Mouse (Mus musculus): ENCODE measurements around the gene Setd2.
A peak's percentile ranks its signal among the peaks of the same experiment; 100 is the strongest.

Gene Setd2

DNA sequence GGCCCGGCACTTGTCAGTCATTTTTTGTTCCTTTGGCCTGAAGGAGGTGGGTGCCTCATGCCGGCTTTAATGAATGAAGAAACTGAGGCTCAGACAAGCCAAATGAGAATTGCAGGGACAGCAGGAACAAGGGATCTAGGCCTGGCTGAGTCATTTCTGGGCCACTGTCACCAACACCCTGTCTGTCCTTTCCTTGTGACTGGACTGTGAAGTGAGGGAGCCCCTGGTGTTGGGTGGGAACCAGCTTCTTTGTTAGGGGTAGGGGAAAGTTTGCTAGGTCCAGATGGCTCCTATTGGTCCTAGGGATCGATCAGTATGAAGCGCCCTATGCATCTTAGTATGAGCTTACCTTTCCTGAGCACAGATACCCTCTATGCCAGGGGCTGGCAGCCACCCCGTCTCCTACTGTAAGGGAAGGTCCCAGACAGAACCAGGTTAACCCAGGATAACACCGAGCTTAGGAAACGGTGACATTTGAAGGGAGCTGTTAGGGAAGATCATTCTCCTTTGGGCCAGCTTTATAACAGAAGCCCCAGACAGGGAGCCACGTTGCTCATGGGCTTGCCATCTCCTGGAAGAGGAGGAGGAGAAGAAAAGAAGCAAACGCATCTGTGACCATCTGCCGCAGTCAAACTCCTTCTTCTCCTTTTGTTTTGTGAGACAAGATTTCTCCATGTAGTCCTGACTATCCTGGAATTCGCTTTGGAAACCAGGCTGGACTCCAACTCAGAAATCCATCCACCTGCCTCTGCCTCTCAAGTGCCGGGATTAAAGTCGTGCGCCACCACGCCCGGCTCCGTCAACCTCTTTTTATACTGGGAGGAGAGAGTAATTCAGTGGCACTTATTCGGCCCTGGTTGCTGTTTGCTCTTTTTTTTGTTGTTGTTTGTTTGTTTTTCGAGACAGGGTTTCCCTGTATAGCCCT lies 122.6 kb downstream of the Setd2 start:
- DNase-seq (ENCODE audit: low spot score) = no peak

DNA sequence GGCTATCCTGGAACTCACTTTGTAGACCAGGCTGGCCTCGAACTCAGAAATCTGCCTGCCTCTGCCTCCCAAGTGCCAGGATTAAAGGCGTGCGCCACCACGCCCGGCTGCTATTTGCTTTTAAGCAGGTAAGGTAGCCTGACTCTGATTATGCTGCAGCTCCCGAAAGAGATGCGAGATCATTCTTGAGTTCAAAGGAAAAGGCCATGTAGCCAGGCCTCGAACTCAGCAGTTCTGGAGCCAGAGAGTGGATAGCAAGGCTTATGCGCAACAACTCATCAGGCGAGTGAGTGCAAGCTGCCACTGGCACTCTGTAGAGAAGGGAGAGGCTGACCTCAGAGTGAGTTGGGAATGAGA lies 123.2 kb downstream of the Setd2 start:
- DNase-seq (ENCODE audit: low spot score) = no peak

DNA sequence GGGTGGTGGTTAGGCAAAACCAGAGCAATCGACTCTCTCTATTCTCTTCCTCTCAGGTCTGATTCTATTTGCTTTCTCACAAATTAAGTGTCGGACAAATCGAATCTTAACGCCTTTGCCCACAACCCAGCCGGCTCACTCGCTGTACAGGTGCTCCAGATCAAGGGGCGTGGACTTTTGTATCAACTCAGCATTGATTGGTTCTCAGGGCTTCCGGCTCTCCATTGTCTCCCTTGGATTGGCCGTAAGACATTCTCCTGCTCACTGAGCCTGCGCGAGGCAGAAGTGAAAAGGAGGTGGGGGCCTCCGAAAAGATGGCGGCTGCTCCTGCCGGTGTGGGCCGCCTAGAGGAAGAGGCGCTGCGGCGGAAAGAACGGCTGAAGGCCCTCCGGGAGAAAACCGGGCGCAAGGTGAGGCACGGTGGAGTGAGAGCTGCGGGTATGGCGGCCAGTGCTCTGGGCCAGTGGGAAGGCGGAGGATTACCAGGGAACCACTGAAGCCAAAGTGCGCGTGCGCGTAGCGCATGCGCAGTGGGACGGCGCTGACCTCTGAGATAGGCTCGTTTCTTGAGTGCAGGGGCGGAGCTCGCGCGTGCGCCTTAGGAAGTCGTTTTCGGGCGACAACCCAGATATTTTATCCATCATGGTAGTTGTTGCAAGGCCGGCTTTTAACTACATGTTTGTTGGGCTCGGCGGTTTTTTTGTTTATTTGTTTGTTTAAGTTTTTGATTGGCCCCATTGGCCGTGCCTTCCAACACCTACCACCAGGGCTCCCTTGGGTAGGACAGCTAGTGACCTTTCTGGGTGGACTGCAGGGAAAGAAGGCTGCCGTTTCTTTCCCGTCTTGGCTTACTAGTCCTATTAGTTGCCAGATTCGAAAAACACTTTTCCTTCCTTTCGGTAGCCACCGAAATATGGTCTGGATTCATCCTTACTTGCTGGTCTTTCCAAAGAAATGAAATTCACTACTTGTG lies 124.1 kb downstream of the Setd2 start, which contains the start of gene Ccdc12:
TSS of gene Ccdc12 (plus strand) at position 255 of the 973 bp plus-strand sequence.
- peak; percentile 98 for DNase-seq (ENCODE audit: low spot score)

DNA sequence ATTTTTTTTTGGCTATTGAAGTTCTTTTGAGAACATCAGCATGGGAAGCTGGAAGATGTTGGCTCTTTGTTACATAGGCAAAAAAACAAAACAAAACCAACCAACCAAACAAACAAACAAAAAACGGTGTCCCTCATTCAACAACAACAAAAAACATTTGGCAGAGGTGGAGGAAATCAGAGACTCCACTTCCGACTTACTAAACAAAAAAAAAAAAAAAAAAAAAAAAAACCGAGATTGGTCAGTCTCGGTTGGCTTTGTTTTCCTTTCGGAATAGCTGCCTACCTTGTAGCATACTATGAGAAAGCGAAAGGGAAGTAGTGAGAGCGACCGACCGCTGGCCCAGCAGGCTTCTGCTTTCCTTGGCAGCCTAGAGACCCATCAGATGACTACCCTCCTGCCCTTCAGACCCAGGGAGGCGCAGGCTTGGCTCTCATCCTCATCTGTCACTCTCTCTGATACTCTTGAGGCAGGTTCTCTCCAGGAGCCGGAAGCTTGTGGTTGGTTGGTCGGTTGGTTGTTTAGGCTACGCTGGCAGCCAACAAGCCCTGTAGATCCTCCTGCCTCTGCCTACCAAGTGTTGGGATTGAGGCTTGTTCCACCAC lies 125.2 kb downstream of the Setd2 start:
- no peak for DNase-seq (ENCODE audit: low spot score)

DNA sequence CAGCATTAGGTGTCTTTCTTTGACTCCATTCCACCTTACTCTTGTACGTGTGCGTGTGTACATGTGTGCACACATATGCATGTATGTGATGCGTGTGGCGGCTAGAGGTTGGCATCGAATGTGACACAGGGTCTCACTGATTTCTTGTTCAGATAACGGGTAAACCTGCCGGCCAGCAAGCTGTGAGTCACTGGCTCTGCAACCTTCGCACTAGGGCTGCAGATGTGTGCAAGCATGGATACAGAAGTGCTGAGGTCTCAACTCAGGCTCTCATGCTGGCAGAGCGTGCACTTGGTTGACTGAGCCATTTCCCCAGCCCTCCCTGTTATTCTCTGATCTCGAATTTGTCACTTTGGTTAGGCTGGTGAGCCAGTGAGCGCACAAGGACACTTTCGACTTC lies 127.1 kb downstream of the Setd2 start:
- no peak for DNase-seq (ENCODE audit: low spot score)

DNA sequence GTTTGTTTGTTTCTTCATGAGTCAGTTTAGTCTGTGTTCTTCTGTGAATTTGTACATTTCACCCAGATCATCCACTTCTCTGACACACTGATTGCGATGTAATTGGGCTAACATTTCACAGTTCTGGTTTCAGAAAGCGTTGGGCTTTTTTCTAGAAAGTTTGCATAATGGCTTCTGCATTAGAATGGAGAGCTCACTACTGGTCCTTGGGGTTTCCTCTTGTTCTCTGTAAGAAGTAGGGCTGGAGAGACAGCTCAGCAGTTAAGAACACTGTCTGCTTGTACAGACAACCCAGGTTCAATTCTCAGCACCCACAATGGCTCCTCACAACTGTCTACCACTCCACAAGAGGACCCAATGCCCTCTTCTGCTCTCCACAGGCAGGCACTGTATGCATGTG lies 127.8 kb downstream of the Setd2 start:
- DNase-seq (ENCODE audit: low spot score) = no peak

DNA sequence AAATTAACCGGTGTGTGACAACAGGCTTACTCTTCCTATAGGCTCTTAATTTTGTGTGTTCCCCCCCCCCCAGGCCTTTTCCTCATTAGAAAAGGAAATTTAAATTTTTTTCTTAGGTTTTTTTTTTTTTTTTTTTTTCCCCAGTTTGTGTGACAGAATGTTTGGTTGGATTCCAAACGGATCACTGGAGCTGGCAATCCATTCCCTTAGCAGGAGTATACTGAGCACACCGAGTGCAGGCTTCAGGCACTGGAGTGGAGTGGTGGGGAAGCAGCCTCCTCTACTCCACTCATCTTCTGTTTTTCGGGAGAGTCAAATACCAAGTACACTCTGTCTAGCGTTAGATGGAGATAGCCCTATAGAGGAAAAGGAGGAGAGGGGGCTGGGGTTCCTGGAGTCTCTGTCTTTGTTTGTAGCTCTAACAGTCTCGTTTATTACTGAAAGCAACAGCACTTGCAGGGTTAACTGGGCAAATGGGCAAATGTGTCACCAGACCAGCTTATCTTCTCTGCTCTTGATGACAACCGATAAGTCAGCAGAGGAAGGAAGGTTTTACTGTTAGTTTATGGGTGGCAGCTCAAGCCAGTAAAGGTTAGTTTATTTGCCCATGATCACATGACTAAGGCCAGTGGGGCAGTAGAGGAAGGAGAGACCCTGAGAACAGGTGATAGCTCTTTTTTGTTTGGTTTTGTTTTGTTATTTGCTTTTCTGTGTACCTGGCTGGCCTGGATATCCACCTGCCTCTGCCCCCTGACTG lies 128.6 kb downstream of the Setd2 start:
- DNase-seq (ENCODE audit: low spot score) = no peak

DNA sequence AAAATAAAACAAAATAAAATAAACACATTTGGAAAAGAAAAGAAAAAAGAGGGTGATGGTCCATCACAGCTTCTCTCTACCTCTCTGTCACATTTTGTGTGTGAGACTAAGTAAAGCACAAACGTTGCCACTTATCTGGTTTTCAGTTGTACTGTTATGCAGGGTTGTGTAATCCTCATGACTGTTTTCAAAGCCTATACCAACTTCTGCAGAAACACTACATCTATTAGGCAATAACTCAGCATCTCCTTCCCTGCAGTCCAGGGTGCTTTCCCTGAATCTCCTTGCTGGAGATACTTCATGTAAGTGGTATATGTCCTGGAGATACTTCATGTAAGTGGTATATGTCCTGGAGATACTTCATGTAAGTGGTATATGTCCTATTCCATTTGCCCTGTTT lies 130.4 kb downstream of the Setd2 start:
- no peak for DNase-seq (ENCODE audit: low spot score)

DNA sequence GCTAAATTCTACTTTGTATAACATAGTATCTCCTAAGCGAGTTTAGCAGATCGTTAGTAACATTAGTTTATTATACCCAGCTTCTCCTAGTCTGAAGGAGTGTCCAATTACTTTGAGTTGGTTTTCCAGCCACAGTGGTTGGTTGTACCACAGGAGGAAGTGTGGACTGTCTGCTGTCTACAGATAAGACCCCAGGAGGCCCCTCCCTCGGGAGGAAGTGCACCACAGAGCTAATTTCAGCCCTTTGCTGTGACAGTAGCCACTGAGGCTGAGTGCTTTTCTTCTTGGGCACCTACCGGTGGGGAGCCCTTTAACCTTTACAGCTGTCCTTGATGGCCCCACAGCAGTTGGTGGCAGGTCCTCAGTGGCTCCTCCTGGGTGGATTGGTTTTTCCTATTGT lies 133.5 kb downstream of the Setd2 start:
- DNase-seq (ENCODE audit: low spot score) = peak; percentile 44

DNA sequence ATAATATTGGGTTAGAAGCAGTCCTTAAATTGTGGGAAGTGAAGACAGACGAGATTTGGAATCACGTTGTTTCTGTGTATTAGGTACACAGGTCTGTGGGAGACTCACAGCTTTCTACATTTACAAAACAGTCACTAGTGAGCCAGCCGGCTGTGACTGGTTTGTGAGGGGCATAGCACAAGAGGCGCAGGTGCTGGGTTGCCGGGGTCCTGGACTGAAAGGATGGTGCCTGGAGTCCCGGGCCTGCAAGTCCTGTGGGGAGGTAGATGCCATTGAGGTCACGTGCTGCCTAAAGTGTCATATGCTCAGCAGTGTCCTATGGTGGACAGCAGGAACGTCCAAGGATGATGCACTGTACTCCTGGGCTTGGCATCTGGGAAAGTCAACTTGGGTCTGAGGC lies 134.0 kb downstream of the Setd2 start:
- no peak for DNase-seq (ENCODE audit: low spot score)

DNA sequence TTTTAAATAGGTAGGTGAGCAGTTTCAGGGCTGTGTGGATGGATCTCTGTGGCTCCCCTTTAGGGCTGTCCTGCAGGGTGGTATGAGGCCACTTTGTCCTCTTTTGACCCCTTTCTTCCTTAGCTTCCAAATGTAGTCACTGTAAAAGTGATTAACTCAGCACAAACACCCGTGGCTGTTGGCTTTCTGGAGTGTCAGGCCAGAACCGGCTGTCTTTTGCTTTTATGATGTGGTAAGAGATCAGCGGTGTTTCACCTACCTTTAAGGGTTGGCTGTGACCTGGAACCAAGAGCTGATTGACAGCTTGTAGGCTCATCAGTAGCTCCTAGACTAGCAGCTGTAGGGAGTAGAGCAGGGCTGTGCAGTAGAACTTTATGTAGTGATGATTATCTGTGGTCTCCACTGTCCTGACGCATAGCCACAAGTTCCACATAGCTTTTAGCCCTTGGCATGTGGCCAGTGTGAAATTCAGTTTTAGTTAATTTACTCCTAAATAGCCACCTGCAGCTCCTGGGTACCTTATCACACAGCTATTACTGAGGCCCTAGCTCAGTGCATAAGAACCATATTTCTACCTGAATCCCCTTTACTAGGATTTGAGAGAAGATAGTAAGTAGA lies 134.9 kb downstream of the Setd2 start:
- no peak for DNase-seq (ENCODE audit: low spot score)
